Mouse (Mus musculus) left cerebral cortex, adult 11 months (tissue): ENCODE measurements around the gene Rpap1.
"Not testable (repeated sequence)": the region's sequence is repeated elsewhere in the genome, so short reads cannot be mapped to it uniquely, and the experiment has no call there.

Source experiments
- DNase-seq: peaks from one replicate; pipeline ENCODE4 v3.0.0; 2022; ENCODE audit warnings: low spot score

The Rpap1 gene

GRCm38 (mm10) chr2:119741581-119742411 is 45.5 kb downstream of the Rpap1 start, which contains the start of gene Itpka:
Itpka (plus strand) TSS chr2:119742337.
- DNase-seq: no peak

GRCm38 (mm10) chr2:119740567-119740966 is 46.8 kb downstream of the Rpap1 start:
- DNase-seq: no peak

- no peak for DNase-seq
Observed at GRCm38 (mm10) chr2:119737124-119737523, 50.2 kb downstream of the Rpap1 start.

GRCm38 (mm10) chr2:119730735-119731134 is 56.6 kb downstream of the Rpap1 start:
- DNase-seq: no peak

GRCm38 (mm10) chr2:119727762-119728416 is 59.4 kb downstream of the Rpap1 start:
- no peak for DNase-seq

GRCm38 (mm10) chr2:119721070-119721469 is 66.3 kb downstream of the Rpap1 start:
- DNase-seq: no peak

GRCm38 (mm10) chr2:119715868-119716267 is 71.5 kb downstream of the Rpap1 start:
- DNase-seq: not testable (repeated sequence)
